Mouse (Mus musculus): ENCODE measurements at regions not wholly inside any gene's neighbourhood (a gene's known extent, or its start where the extent isn't known, plus 50 kb on each side); places are given as distances from the start of the nearest gene placed in this dataset.

DNA sequence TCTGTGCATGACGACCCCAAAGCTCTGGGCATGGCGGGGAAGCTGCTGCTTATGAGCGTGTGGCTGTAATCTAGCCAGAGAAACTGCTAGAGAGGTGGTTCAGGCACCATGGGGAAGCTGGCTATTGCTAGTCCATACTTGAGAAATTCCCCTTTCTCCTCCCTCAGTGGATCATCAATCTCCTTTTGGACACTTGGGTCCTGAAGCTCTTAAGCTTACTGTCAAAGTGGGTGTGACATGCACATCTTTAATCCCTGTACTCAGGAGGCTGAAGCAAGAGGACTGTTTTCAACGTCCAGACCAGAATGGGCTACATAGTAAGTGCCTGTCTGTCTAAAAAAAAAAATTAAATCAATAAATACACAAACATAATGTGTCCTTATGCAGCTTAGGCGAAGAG lies 125.0 kb downstream of the Irx5 start:
- TF ChIP-seq CTCF (IDR thresholded peaks at IDR 0.05; ENCODE audit: borderline replicate concordance, extremely low read depth, insufficient read depth, insufficient read length) (no peak), POLR2A (IDR thresholded peaks at IDR 0.05; ENCODE audit: borderline replicate concordance, extremely low read depth, insufficient read depth, insufficient read length, poor library complexity, severe bottlenecking) (no peak)
- DNase-seq (ENCODE audit: low read depth): no peak

DNA sequence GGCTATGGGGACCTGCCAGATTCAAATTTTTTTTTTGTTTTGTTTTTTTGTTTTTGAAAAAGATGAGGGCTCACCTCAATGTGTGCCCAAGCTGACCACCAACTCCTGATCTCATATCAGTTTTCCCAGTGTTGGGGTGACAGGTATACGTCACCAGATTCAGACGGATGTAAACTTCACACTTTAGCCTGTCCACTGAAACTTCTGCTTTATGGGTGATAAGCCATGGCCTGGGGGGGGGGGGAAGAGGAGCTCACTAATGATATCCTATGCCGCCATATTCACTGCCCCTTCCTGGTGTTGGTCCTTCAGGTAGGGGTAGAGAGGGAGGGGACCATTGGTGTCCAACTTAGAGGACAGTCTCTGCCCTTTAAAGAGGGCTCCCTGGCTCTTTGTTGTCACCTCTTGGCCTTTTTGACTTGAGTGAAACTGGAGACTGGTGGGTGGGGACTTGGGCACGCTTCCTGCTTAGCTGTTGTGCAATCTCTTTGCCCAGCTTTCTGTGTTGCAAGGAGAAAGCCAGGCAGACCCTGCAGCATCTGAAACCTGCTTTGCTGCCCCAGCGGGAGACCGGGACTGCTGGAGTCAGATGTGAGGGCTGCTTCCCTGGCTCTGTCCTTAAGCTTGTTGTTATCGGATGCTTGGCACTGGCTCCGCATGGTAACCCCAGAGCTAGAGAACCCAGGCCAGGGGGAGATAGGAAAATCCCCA lies 125.8 kb downstream of the Irx5 start:
- TF ChIP-seq POLR2A (IDR thresholded peaks at IDR 0.05; ENCODE audit: borderline replicate concordance, extremely low read depth, insufficient read depth, insufficient read length, poor library complexity, severe bottlenecking): no peak
- TF ChIP-seq CTCF (IDR thresholded peaks at IDR 0.05; ENCODE audit: borderline replicate concordance, extremely low read depth, insufficient read depth, insufficient read length): no peak
- peak; percentile 18 for DNase-seq (ENCODE audit: low read depth)

DNA sequence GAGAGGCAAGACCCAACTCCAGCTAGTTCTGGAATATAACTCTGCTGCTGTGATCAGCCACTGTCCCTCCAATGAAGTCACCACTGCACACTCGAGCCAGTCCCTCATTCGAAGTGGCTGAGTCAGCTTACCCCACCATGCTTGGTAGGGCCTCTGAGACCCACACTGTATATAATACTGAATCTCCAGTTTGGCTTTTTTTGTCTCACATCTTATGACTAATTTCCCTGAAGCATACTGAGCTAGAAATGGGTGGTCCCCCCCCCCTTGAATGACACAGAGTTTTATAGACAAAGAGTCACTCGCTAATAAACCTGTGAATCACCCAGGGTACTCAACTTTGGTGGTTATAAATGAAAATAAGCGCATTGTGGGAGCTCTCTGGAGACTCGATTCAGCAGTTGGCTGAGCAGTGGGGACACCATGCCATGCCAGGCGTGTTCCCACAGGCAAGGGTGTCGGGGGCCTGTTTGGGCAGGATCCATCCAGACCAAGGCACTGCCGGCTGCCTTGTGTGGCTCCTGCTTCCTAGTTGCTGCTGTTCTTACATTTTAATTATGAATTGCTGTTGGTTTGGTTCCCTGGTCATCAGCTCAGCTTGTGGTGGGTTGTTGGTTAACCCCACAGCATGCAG lies 131.2 kb downstream of the Irx5 start:
- no peak for DNase-seq (ENCODE audit: low read depth)
- TF ChIP-seq CTCF (IDR thresholded peaks at IDR 0.05; ENCODE audit: borderline replicate concordance, extremely low read depth, insufficient read depth, insufficient read length) (no peak), POLR2A (IDR thresholded peaks at IDR 0.05; ENCODE audit: borderline replicate concordance, extremely low read depth, insufficient read depth, insufficient read length, poor library complexity, severe bottlenecking) (no peak)

DNA sequence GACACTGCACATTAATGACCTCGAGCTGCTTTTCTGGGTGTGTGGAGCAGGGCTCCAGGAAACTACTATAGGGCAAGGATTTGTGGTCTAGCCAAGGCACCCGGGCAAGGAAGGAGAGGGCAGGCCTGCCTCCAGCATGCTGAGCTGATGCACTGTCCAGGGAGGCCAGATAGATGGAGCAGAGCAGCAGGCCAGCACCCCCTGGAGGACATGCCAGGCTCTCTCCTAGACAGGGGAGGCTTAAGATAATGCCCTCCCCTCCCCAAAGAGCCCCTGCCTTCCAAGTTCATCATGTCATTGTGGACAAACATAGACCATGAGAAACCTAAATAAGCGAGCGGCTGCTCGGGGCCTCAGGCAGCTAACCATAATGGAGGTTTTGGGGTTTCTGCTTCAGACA lies 134.1 kb downstream of the Irx5 start:
- DNase-seq (ENCODE audit: low read depth): no peak
- TF ChIP-seq CTCF (IDR thresholded peaks at IDR 0.05; ENCODE audit: borderline replicate concordance, extremely low read depth, insufficient read depth, insufficient read length) (peak; percentile 18; the same call in 1 of the 2 replicates), POLR2A (IDR thresholded peaks at IDR 0.05; ENCODE audit: borderline replicate concordance, extremely low read depth, insufficient read depth, insufficient read length, poor library complexity, severe bottlenecking) (no peak)

DNA sequence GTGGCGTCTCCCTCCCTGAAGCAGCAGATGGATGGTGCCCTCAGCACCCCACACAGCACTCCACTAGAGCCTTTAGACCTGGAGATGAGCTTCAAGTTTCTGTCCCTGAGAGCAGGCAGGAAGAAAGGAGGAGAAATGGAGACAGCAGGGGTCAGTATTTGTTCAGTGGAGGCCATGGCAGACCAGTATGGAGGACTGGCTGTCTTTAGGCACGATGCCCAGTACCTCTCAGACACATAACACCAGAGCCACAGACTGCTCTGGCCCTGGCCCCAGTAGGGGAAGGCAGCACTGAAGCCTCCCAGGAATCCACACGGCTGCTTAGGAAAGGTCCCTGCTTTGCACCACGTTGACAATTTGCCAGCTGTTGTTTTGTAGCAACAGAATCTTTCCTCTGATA lies 136.0 kb downstream of the Irx5 start:
- peak; percentile 78 for DNase-seq (ENCODE audit: low read depth)
- TF ChIP-seq POLR2A (IDR thresholded peaks at IDR 0.05; ENCODE audit: borderline replicate concordance, extremely low read depth, insufficient read depth, insufficient read length, poor library complexity, severe bottlenecking) (no peak), CTCF (IDR thresholded peaks at IDR 0.05; ENCODE audit: borderline replicate concordance, extremely low read depth, insufficient read depth, insufficient read length) (0 out of 2 replicates have a peak, but pooled peaks have one; percentile 8)

DNA sequence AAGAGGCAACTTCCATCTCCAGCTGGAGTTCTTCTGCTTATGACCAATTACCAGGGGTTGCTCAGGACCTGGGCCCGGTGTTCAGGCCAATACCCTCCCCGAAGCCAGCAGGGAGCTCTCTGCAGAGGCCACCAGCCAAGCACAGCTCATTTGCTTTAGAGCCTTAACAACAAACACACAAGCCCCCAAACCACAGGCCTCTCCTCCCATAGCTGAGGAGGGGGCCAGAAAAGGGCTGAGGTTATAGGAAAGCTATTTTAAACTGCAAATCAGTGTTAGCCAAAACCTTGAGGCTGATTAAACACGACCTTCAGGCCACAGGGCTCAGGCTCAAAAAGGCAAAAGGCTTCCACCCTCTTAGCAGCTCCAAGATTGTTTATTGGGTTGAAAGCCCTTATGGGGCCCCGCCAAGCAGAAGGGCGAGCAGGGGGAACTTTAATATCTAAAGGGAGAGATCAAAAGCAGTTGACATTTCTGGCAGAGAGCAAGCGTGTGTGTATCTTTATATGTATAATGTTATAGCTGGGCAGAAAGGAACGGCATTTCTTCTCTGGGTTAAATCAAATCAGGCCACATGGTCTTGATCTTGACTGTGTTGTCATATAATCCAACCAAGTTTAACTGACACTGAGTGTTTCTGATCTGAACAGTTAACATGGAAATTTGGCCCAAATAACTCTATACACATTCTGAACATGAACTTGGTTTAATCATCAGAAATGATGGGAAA lies 148.3 kb downstream of the Irx5 start:
- no peak for TF ChIP-seq POLR2A (IDR thresholded peaks at IDR 0.05; ENCODE audit: borderline replicate concordance, extremely low read depth, insufficient read depth, insufficient read length, poor library complexity, severe bottlenecking)
- no peak for TF ChIP-seq CTCF (IDR thresholded peaks at IDR 0.05; ENCODE audit: borderline replicate concordance, extremely low read depth, insufficient read depth, insufficient read length)
- no peak for DNase-seq (ENCODE audit: low read depth)

DNA sequence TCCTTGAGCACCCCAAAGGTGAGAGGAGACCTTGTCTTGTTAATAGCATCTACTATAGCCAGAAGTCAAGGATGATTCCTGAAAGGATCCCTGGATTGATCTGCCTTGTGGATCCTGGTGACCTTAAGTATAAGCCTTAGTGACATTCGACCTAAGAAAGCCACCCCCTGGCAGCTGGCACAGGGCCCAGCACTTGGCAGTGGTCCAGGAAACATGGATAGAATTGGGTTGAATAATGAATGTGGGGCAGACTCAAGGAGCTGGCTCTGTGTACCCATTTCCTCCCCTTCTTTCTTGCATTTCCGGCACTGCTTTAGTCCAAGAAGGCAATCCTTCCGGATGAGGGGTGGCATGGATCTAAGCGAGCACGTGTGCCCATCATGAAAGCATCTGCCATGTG lies 149.0 kb downstream of the Irx5 start:
- peak; percentile 31 for DNase-seq (ENCODE audit: low read depth)
- TF ChIP-seq CTCF (IDR thresholded peaks at IDR 0.05; ENCODE audit: borderline replicate concordance, extremely low read depth, insufficient read depth, insufficient read length) (no peak), POLR2A (IDR thresholded peaks at IDR 0.05; ENCODE audit: borderline replicate concordance, extremely low read depth, insufficient read depth, insufficient read length, poor library complexity, severe bottlenecking) (no peak)

DNA sequence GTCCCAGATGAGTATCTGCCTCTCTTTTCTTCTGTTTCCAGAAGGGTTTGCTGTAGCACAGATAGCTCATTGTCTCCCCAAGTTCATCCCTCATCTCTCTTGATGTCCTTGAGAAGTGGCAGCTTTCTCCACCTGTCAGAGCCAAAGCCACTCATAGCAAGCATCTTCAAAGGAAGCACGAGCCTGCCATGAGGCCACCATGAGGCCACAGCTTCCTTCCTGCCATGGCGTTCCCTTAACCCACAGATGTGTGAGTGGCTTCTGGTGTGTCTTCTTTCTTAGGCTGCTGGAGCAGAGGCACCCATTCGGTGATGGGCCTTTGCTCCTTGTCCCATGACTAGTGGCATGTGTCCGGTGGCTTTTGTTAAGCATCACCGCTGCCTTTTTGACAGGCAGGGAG lies 149.5 kb downstream of the Irx5 start:
- no peak for TF ChIP-seq CTCF (IDR thresholded peaks at IDR 0.05; ENCODE audit: borderline replicate concordance, extremely low read depth, insufficient read depth, insufficient read length)
- TF ChIP-seq POLR2A (IDR thresholded peaks at IDR 0.05; ENCODE audit: borderline replicate concordance, extremely low read depth, insufficient read depth, insufficient read length, poor library complexity, severe bottlenecking): no peak
- DNase-seq (ENCODE audit: low read depth): no peak

DNA sequence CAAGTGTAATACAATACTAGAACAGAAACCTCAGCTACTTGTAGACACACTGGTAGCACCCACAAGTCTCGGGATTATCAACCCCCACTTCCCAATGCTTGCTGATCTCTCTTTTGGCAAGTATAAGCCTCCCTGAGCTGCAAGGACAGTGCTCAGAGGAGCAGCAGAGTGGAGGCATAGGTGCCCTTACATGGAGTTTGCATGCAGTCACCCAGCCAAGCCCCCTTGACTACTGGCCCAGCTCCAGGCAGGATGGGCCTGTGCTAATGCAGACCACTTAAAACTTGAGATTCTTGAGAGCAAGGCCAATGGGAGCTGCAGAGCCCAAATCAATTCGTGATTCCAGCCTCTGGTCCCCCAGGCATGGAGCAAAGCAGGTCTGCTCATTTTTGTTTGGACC lies 158.0 kb downstream of the Irx5 start:
- TF ChIP-seq POLR2A (IDR thresholded peaks at IDR 0.05; ENCODE audit: borderline replicate concordance, extremely low read depth, insufficient read depth, insufficient read length, poor library complexity, severe bottlenecking): no peak
- TF ChIP-seq CTCF (IDR thresholded peaks at IDR 0.05; ENCODE audit: borderline replicate concordance, extremely low read depth, insufficient read depth, insufficient read length): no peak
- peak; percentile 5 for DNase-seq (ENCODE audit: low read depth)

DNA sequence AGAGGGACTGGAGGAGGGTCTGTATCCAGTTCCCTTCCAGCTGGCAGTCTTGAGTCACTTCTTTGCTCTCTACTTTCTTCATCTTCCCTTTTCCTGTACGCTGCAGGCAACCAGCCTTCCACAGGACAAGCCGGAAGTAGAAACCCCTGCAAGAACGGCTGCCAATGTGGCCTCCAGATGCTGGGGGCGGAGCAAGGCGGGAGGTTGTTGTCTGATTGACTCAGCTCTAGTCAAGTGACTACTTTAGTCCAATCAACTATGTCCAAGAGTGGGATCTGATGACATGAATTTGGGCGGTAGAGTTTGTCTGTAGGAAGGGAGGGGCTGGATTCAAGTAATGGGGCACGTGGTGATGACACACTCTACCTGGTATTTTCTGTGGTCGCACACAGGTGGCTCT lies 156.1 kb upstream of the Irx6 start:
- DNase-seq (ENCODE audit: low read depth): no peak
- TF ChIP-seq CTCF (IDR thresholded peaks at IDR 0.05; ENCODE audit: borderline replicate concordance, extremely low read depth, insufficient read depth, insufficient read length) (no peak), POLR2A (IDR thresholded peaks at IDR 0.05; ENCODE audit: borderline replicate concordance, extremely low read depth, insufficient read depth, insufficient read length, poor library complexity, severe bottlenecking) (no peak)

DNA sequence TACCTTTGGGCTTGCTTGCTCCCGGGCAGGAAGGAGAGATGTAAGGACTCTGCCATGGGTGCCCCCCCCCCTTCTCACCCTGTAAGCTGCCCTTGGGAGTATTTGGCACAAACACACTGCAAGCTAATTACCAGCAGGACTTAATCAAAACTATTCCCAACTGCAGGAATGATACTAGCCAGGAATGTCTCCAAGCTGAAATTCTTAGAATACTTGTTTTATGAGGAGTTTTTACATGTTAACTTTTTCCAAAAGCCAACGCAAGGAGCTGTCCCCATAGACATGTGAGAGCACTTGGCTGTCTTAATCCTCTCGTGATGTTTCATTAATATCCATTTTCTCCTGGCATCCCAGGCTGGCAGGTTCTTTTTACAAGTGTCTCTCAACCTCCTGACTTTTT lies 155.6 kb upstream of the Irx6 start:
- DNase-seq (ENCODE audit: low read depth): no peak
- TF ChIP-seq POLR2A (IDR thresholded peaks at IDR 0.05; ENCODE audit: borderline replicate concordance, extremely low read depth, insufficient read depth, insufficient read length, poor library complexity, severe bottlenecking) (no peak), CTCF (IDR thresholded peaks at IDR 0.05; ENCODE audit: borderline replicate concordance, extremely low read depth, insufficient read depth, insufficient read length) (no peak)

All from brain, embryonic 14.5 days (tissue).